Mouse (Mus musculus): ENCODE measurements at regions not wholly inside any gene's neighbourhood (a gene's known extent, or its start where the extent isn't known, plus 50 kb on each side); places are given as distances from the start of the nearest gene placed in this dataset.
A peak's percentile ranks its signal among the peaks of the same experiment; 100 is the strongest.

DNA sequence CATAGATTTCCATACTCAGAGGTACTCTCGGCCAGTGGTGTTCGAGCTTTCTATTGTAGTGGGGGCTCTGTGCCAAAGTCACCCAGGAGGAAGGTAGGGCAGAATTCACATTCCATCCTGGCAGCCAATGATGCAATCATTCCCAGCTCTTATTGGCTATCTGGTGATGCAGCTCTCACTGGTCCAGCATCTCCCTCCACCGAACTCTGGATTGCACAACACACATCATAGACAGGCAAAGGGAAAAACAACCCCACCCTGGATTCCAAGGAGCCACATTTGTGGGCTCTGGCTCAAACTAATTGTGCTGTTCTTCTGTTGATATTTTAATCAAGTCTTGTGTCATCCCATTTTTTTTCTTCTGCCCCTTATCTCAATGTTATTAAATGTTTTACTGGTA lies 413.6 kb downstream of the Nedd1 start:
- no peaks in the 10 kb centered on the region for H3K9me3 ChIP-seq (replicated peaks; ENCODE audit: insufficient read depth, low read length)
- H3K79me2 ChIP-seq (ENCODE audit: control insufficient read depth, insufficient read depth, low read length, poor library complexity): no peaks in the 10 kb centered on the region
- H3K4me1 ChIP-seq (ENCODE audit: control insufficient read depth in 1 of 2, insufficient read depth in 2 of 2, low read length in 2 of 2): no peaks in the 10 kb centered on the region
- DNase-seq (ENCODE audit: low read depth, low spot score): no peak
- H3K4me3 ChIP-seq (ENCODE audit: control insufficient read depth in 1 of 2, insufficient read depth in 1 of 2, low read depth in 2 of 2, low read length in 2 of 2): no peak overlapping the region
- no peak for TF ChIP-seq SMC3 (IDR thresholded peaks at IDR 0.05; ENCODE audit: low read depth, low read length)
- no peak for TF ChIP-seq GATA1 (IDR thresholded peaks at IDR 0.05; ENCODE audit: low read depth, low read length)
- TF ChIP-seq MXI1 (IDR thresholded peaks at IDR 0.05; ENCODE audit: low read depth, low read length): no peak
- TF ChIP-seq ZC3H11A (IDR thresholded peaks at IDR 0.05; ENCODE audit: low read depth, low read length): no peak
- TF ChIP-seq EP300 (IDR thresholded peaks at IDR 0.05; ENCODE audit: low read depth in 1 of 2, low read length in 2 of 2): no peak
- no peak for TF ChIP-seq TBP (IDR thresholded peaks at IDR 0.05; ENCODE audit: low read depth, low read length)
- no peak for TF ChIP-seq ETS1 (IDR thresholded peaks at IDR 0.05; ENCODE audit: low read depth, low read length)
- no peak overlapping the region for H3K27ac ChIP-seq (ENCODE audit: control insufficient read depth, low read depth, low read length)
- H3K27me3 ChIP-seq (ENCODE audit: control insufficient read depth in 1 of 2, insufficient read depth in 2 of 2, low read length in 2 of 2): no peaks in the 10 kb centered on the region
- no peak overlapping the region for H3K9ac ChIP-seq (ENCODE audit: control insufficient read depth, low read depth, low read length, poor library complexity, severe bottlenecking)
- no peaks in the 10 kb centered on the region for H3K36me3 ChIP-seq (ENCODE audit: control insufficient read depth in 1 of 2, insufficient read depth in 2 of 2, low read length in 2 of 2)

DNA sequence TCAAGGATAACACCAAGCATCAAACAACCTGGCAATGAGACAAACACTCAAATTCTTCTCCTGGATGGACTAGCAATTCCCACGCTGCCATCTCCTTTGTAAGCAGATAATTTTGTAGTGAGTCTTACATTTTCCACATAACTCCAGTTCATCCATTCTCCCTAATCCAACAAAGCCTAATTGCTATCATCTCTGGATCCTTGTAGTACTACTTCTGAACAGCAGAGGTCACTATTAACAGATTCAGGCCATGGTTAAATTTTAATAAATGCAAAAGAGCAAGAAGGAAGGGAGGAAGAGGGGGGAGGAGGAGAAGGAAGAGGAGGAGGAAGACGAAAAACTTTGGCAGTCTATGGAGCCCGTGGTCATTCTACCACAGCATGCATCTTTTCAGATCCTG lies 414.4 kb downstream of the Nedd1 start:
- H3K36me3 ChIP-seq (ENCODE audit: control insufficient read depth in 1 of 2, insufficient read depth in 2 of 2, low read length in 2 of 2): no peaks in the 10 kb centered on the region
- no peak overlapping the region for H3K27ac ChIP-seq (ENCODE audit: control insufficient read depth, low read depth, low read length)
- H3K79me2 ChIP-seq (ENCODE audit: control insufficient read depth, insufficient read depth, low read length, poor library complexity): no peaks in the 10 kb centered on the region
- H3K27me3 ChIP-seq (ENCODE audit: control insufficient read depth in 1 of 2, insufficient read depth in 2 of 2, low read length in 2 of 2): no peaks in the 10 kb centered on the region
- no peaks in the 10 kb centered on the region for H3K4me1 ChIP-seq (ENCODE audit: control insufficient read depth in 1 of 2, insufficient read depth in 2 of 2, low read length in 2 of 2)
- DNase-seq (ENCODE audit: low read depth, low spot score): peak; percentile 29
- H3K9ac ChIP-seq (ENCODE audit: control insufficient read depth, low read depth, low read length, poor library complexity, severe bottlenecking): no peak overlapping the region
- TF ChIP-seq POLR2AphosphoS2 (IDR thresholded peaks at IDR 0.05; ENCODE audit: low read length): no peak
- peak; percentile 40 for TF ChIP-seq ZC3H11A (IDR thresholded peaks at IDR 0.05; ENCODE audit: low read depth, low read length)
- TF ChIP-seq CTCF (IDR thresholded peaks at IDR 0.05 in 2 of 3, conservative IDR thresholded peaks at IDR 0.05 in 1 of 3; ENCODE audit: control insufficient read depth in 1 of 3, insufficient read depth in 1 of 3, low read depth in 2 of 3, low read length in 3 of 3, poor library complexity in 1 of 3, severe bottlenecking in 1 of 3): peak in 2 of 3 experiments; percentile 45 to 59; a peak in 4 of 6 replicates
- peak; percentile 53 for TF ChIP-seq RAD21 (IDR thresholded peaks at IDR 0.05; ENCODE audit: low read depth, low read length)
- TF ChIP-seq SMC3 (IDR thresholded peaks at IDR 0.05; ENCODE audit: low read depth, low read length): peak; percentile 79
- H3K9me3 ChIP-seq (replicated peaks; ENCODE audit: insufficient read depth, low read length): no peaks in the 10 kb centered on the region
- no peak overlapping the region for H3K4me3 ChIP-seq (ENCODE audit: control insufficient read depth in 1 of 2, insufficient read depth in 1 of 2, low read depth in 2 of 2, low read length in 2 of 2)

DNA sequence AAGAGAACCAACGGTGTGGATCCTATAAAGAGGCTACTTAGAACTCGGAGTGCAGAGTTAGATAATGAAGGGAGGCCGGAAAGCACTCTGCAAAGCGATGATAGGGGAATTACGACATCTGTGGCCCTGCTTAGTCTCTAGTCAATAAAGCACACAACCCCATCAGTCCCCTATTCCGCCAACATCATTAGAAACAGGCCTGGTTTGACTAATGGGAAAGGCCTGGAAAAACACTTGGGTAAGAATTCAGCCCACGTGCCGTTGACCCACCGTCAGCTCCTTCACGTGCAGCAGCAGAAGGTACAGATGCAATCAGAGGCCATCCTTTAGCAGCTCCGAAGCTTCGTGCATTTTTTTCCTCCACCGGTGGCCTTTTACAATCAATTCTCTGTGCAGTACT lies 423.5 kb downstream of the Nedd1 start:
- H3K4me1 ChIP-seq (ENCODE audit: control insufficient read depth in 1 of 2, insufficient read depth in 2 of 2, low read length in 2 of 2): no peaks in the 10 kb centered on the region
- no peaks in the 10 kb centered on the region; a peak in 1 of 4 replicates for H3K27me3 ChIP-seq (ENCODE audit: control insufficient read depth in 1 of 2, insufficient read depth in 2 of 2, low read length in 2 of 2)
- no peak for TF ChIP-seq CHD1 (IDR thresholded peaks at IDR 0.05; ENCODE audit: low read depth, low read length)
- no peak for TF ChIP-seq MYB (IDR thresholded peaks at IDR 0.05; ENCODE audit: low read depth, low read length)
- TF ChIP-seq SMC3 (IDR thresholded peaks at IDR 0.05; ENCODE audit: low read depth, low read length): no peak
- TF ChIP-seq CHD2 (IDR thresholded peaks at IDR 0.05; ENCODE audit: low read length): no peak
- TF ChIP-seq MAZ (IDR thresholded peaks at IDR 0.05; ENCODE audit: low read depth, low read length): no peak
- no peak for TF ChIP-seq TBP (IDR thresholded peaks at IDR 0.05; ENCODE audit: low read depth, low read length)
- TF ChIP-seq NELFE (IDR thresholded peaks at IDR 0.05; ENCODE audit: low read depth, low read length): no peak
- TF ChIP-seq MAFK (IDR thresholded peaks at IDR 0.05; ENCODE audit: borderline replicate concordance, low read depth, low read length): no peak
- TF ChIP-seq POLR2A (IDR thresholded peaks at IDR 0.05; ENCODE audit: control insufficient read depth in 1 of 2, insufficient read depth in 1 of 2, low read depth in 1 of 2, low read length in 2 of 2, poor library complexity in 1 of 2): no peak
- TF ChIP-seq JUND (IDR thresholded peaks at IDR 0.05; ENCODE audit: low read depth, low read length): no peak
- TF ChIP-seq TAL1 (IDR thresholded peaks at IDR 0.05; ENCODE audit: low read length): no peak
- no peak for TF ChIP-seq ETS1 (IDR thresholded peaks at IDR 0.05; ENCODE audit: low read depth, low read length)
- no peak overlapping the region for H3K27ac ChIP-seq (ENCODE audit: control insufficient read depth, low read depth, low read length)
- no peak for DNase-seq (ENCODE audit: low read depth, low spot score)
- H3K9ac ChIP-seq (ENCODE audit: control insufficient read depth, low read depth, low read length, poor library complexity, severe bottlenecking): no peak overlapping the region
- H3K36me3 ChIP-seq (ENCODE audit: control insufficient read depth in 1 of 2, insufficient read depth in 2 of 2, low read length in 2 of 2): no peaks in the 10 kb centered on the region
- no peak overlapping the region for H3K4me3 ChIP-seq (ENCODE audit: control insufficient read depth in 1 of 2, insufficient read depth in 1 of 2, low read depth in 2 of 2, low read length in 2 of 2)
- no peaks in the 10 kb centered on the region for H3K79me2 ChIP-seq (ENCODE audit: control insufficient read depth, insufficient read depth, low read length, poor library complexity)
- H3K9me3 ChIP-seq (replicated peaks; ENCODE audit: insufficient read depth, low read length): no peaks in the 10 kb centered on the region

Measured in MEL (cell line).